Mouse (Mus musculus): ENCODE measurements at regions not wholly inside any gene's neighbourhood (a gene's known extent, or its start where the extent isn't known, plus 50 kb on each side); places are given as distances from the start of the nearest gene placed in this dataset.

DNA sequence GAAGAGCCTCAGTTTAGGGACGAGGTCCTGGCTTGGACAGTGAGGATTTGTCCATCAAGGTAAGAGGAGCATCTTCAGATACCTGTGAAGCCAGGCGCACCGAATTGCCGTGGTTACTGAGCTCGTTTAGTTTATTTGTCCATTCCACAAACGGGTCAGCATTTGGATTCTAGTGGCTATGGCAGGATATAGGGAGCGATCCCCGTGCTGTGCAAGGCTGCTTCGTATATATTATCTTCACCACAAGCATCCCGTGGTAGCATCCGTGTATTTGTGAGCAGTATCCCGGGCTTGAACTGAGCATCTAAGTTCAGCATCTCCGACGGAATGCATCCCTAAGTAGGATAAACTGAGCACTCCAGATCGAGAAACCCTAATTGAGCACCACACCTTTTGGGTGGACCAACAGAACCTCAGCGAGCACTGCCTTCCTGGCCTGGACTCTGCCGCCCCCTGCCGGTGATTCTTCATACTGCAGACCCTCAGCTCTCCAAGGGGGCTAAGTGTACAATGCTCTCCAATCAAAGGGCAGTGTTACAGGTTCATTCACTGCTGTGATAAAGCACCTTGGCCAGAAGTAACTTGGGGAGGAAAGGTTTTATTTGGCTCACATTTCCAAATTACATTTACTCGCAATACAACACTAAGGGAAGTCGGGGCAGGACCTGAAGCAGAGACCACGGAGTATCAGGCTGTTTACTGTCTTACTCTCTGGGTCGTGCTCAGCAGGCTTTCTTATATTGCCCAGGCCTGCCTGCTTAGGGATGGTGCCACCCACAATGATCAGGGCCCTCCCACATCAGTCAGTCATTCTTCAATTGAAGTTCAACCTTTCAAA lies 68.6 kb downstream of the Gm11983 start:
- Histone ChIP-seq H3K27ac (ENCODE audit: insufficient read depth, low read depth, low read length, poor library complexity, severe bottlenecking) (no peak overlapping the region), H3K4me1 (ENCODE audit: control insufficient read depth in 2 of 2, insufficient read depth in 2 of 2, low read length in 2 of 2, poor library complexity in 1 of 2) (peaks cover 4% of the 10 kb centered on the region in 2 experiments; a peak in 1 of 4 replicates), H3K9me3 (ENCODE audit: control insufficient read depth, insufficient read depth, low read depth, low read length) (no peaks in the 10 kb centered on the region), H3K9ac (ENCODE audit: insufficient read depth, low read depth, low read length, poor library complexity, severe bottlenecking) (no peak overlapping the region), H3K36me3 (ENCODE audit: control insufficient read depth, insufficient read depth, low read length, poor library complexity, severe bottlenecking) (no peaks in the 10 kb centered on the region), H3K4me3 (ENCODE audit: insufficient read depth in 1 of 2, low read depth in 1 of 2, low read length in 2 of 2, poor library complexity in 1 of 2, severe bottlenecking in 1 of 2) (no peak overlapping the region)
- DNase-seq (ENCODE audit: low read depth, low spot score): peak; percentile 85
- in situ Hi-C loops (cut with MboI; ENCODE audit: low sequenced_read_pairs in 2 of 2, unreplicated experiment in 2 of 2): loop anchor here (10.0 kb wide), 1 partner anchor 114 kb away; the partner anchor contains the start of gene Ramp3 (in 2 of the 2)
- TF ChIP-seq HCFC1 (IDR thresholded peaks at IDR 0.05; ENCODE audit: borderline replicate concordance, insufficient read depth, low read length) (peak; percentile 32; the same call in 1 of the 2 replicates), ZC3H11A (IDR thresholded peaks at IDR 0.05; ENCODE audit: borderline replicate concordance, low read depth, low read length) (peak; percentile 93), CHD2 (IDR thresholded peaks at IDR 0.05; ENCODE audit: low read depth, low read length) (no peak)

DNA sequence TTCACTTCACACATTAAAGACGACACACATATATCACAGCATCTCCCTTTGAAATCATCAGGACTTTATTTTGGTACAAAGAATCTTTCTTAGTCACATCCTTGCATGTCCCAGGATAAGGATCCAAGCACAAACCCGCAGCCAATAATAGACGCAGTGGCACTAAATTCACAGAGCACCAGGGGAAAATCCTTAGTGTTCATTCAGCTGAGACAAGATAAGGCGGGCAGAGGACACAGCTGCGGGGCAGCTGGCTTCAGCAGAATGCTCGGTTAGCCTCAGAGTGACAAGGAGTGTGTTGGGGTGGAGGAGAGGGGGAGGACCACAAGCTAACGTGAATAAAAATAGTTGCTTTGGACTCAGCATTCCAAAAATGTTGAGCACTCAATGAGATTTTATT lies 70.7 kb downstream of the Gm11983 start:
- in situ Hi-C loops (cut with MboI; ENCODE audit: low sequenced_read_pairs in 2 of 2, unreplicated experiment in 2 of 2): loop anchor here (10.0 kb wide), 1 partner anchor 112 kb away; the partner anchor contains the start of gene Ramp3 (in 2 of the 2)
- no peak for TF ChIP-seq ZC3H11A (IDR thresholded peaks at IDR 0.05; ENCODE audit: borderline replicate concordance, low read depth, low read length)
- no peak for TF ChIP-seq CHD2 (IDR thresholded peaks at IDR 0.05; ENCODE audit: low read depth, low read length)
- TF ChIP-seq MAFK (IDR thresholded peaks at IDR 0.05; ENCODE audit: insufficient read depth, low read depth, low read length): no peak
- TF ChIP-seq ZNF384 (IDR thresholded peaks at IDR 0.05; ENCODE audit: low read depth, low read length): no peak
- TF ChIP-seq HCFC1 (IDR thresholded peaks at IDR 0.05; ENCODE audit: borderline replicate concordance, insufficient read depth, low read length): no peak
- DNase-seq (ENCODE audit: low read depth, low spot score): no peak
- Histone ChIP-seq H3K4me1 (ENCODE audit: control insufficient read depth in 2 of 2, insufficient read depth in 2 of 2, low read length in 2 of 2, poor library complexity in 1 of 2) (peaks cover 0 to 7% of the 10 kb centered on the region in 2 experiments; a peak in 1 of 4 replicates), H3K4me3 (ENCODE audit: insufficient read depth in 1 of 2, low read depth in 1 of 2, low read length in 2 of 2, poor library complexity in 1 of 2, severe bottlenecking in 1 of 2) (no peak overlapping the region), H3K9me3 (ENCODE audit: control insufficient read depth, insufficient read depth, low read depth, low read length) (no peaks in the 10 kb centered on the region), H3K9ac (ENCODE audit: insufficient read depth, low read depth, low read length, poor library complexity, severe bottlenecking) (no peak overlapping the region), H3K27ac (ENCODE audit: insufficient read depth, low read depth, low read length, poor library complexity, severe bottlenecking) (no peak overlapping the region), H3K36me3 (ENCODE audit: control insufficient read depth, insufficient read depth, low read length, poor library complexity, severe bottlenecking) (no peaks in the 10 kb centered on the region)

DNA sequence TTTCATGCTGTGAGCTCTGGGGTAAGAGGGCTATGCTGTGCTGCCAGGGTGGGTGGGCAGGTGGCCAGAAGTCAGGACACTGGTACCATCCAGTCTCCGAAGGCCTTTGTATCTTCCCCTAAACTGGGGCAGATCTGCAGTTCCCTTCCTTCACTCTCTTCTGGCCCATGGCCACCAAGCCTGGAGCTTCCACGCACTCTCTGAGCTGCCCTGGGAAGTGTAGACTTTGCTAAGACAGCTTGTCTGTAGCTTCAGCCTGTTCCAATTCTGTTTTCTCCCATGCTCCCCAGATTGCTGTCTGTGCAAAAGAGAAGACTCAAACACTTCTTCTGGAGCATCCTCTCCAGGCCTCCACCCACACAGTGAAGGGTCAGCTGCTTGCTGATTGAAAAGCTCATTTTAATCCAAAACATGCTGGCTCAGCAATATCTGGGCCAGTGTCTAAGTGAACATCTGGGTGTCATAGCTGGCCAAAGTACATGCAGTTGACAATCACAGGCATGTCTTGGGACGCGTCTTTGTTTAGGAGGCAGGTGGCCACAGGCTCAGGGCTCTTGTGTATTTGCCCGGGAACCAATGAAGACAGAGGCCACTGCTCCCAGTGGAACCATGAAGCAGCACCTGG lies 72.0 kb downstream of the Gm11983 start:
- no peak overlapping the region for H3K27ac ChIP-seq (ENCODE audit: insufficient read depth, low read depth, low read length, poor library complexity, severe bottlenecking)
- no peak for DNase-seq (ENCODE audit: low read depth, low spot score)
- peaks cover 0 to 7% of the 10 kb centered on the region in 2 experiments; a peak in 1 of 4 replicates for H3K4me1 ChIP-seq (ENCODE audit: control insufficient read depth in 2 of 2, insufficient read depth in 2 of 2, low read length in 2 of 2, poor library complexity in 1 of 2)
- H3K9me3 ChIP-seq (ENCODE audit: control insufficient read depth, insufficient read depth, low read depth, low read length): no peaks in the 10 kb centered on the region
- in situ Hi-C loops (cut with MboI; ENCODE audit: low sequenced_read_pairs in 2 of 2, unreplicated experiment in 2 of 2): loop anchor here (10.0 kb wide), 1 partner anchor 111 kb away; the partner anchor contains the start of gene Ramp3 (in 2 of the 2)
- TF ChIP-seq HCFC1 (IDR thresholded peaks at IDR 0.05; ENCODE audit: borderline replicate concordance, insufficient read depth, low read length): no peak
- TF ChIP-seq MAFK (IDR thresholded peaks at IDR 0.05; ENCODE audit: insufficient read depth, low read depth, low read length): peak; percentile 81
- no peak overlapping the region for H3K4me3 ChIP-seq (ENCODE audit: insufficient read depth in 1 of 2, low read depth in 1 of 2, low read length in 2 of 2, poor library complexity in 1 of 2, severe bottlenecking in 1 of 2)
- H3K36me3 ChIP-seq (ENCODE audit: control insufficient read depth, insufficient read depth, low read length, poor library complexity, severe bottlenecking): no peaks in the 10 kb centered on the region
- H3K9ac ChIP-seq (ENCODE audit: insufficient read depth, low read depth, low read length, poor library complexity, severe bottlenecking): no peak overlapping the region

DNA sequence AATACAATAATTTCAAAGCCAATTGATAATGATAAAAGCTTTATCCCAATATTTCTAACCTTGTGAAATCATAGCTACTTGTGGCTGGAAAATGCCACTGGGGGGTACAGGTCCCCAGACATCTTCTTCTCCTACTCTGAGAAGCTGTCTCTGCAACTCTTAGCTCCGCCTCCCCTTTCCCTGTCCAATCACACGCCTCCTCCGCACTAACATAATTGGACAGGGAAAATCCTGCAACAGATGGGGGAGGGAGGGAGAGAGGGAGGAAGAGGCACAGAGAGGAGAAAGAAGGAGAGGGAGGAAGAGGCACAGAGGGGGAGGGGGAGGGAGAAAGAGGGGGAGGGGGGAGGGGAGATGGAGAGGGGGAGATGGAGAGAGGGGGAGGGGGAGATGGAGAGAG lies 73.3 kb downstream of the Gm11983 start:
- Histone ChIP-seq H3K9ac (ENCODE audit: insufficient read depth, low read depth, low read length, poor library complexity, severe bottlenecking) (no peak overlapping the region), H3K4me3 (ENCODE audit: insufficient read depth in 1 of 2, low read depth in 1 of 2, low read length in 2 of 2, poor library complexity in 1 of 2, severe bottlenecking in 1 of 2) (no peak overlapping the region), H3K36me3 (ENCODE audit: control insufficient read depth, insufficient read depth, low read length, poor library complexity, severe bottlenecking) (no peaks in the 10 kb centered on the region), H3K27ac (ENCODE audit: insufficient read depth, low read depth, low read length, poor library complexity, severe bottlenecking) (no peak overlapping the region), H3K9me3 (ENCODE audit: control insufficient read depth, insufficient read depth, low read depth, low read length) (no peaks in the 10 kb centered on the region), H3K4me1 (ENCODE audit: control insufficient read depth in 2 of 2, insufficient read depth in 2 of 2, low read length in 2 of 2, poor library complexity in 1 of 2) (peaks cover 0 to 4% of the 10 kb centered on the region in 2 experiments; a peak in 1 of 4 replicates)
- TF ChIP-seq ZNF384 (IDR thresholded peaks at IDR 0.05; ENCODE audit: low read depth, low read length) (no peak), MAFK (IDR thresholded peaks at IDR 0.05; ENCODE audit: insufficient read depth, low read depth, low read length) (no peak), ZC3H11A (IDR thresholded peaks at IDR 0.05; ENCODE audit: borderline replicate concordance, low read depth, low read length) (no peak), HCFC1 (IDR thresholded peaks at IDR 0.05; ENCODE audit: borderline replicate concordance, insufficient read depth, low read length) (no peak), CHD2 (IDR thresholded peaks at IDR 0.05; ENCODE audit: low read depth, low read length) (no peak)
- in situ Hi-C loops (cut with MboI; ENCODE audit: low sequenced_read_pairs in 2 of 2, unreplicated experiment in 2 of 2): loop anchor here (10.0 kb wide), 1 partner anchor 109 kb away; the partner anchor contains the start of gene Ramp3 (in 2 of the 2)
- no peak for DNase-seq (ENCODE audit: low read depth, low spot score)

Data from ES-E14 (cell line).